Mouse (Mus musculus): ENCODE measurements around the gene Iqcb1.

GRCm38 (mm10) chr16:36786466-36786865 is 41.7 kb upstream of the Iqcb1 start:
- TF ChIP-seq CTCF (IDR thresholded peaks at IDR 0.05), result no peak
- TF ChIP-seq EP300 (IDR thresholded peaks at IDR 0.05), result no peak

Data from lung, postnatal 0 days (tissue).